Mouse (Mus musculus) frontal cortex, postnatal 10 days (tissue): ENCODE results near the gene Slc2a5.

Experiments
- DNase-seq, 2 experiments: peaks; one replicate each; pipeline ENCODE4 v3.0.0; 2022; ENCODE audit warnings: low spot score in 2 of 2, mixed read lengths in 1 of 2

Slc2a5 gene

DNA sequence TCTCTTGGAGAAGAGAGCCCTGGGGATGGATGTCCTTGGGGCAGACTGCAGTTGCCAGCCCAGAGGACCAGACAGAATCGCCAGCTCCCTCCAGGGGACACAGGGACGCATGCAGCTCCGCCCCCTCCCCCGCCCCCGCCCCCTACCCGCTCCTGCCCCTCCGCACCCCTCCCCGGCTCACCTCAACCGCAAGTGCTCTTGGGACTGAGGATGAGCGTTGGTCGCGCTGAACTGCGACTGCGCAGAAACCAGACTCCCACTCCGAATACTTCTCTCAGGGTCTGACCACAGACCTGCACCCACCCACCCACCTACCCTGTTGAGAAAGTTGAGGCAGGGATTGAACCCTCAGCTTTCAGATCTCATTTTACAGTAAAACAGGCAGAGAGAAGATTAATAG, at the start of gene Slc2a5:
Gene Slc2a5, plus strand, starts transcription at position 229 of the 400 bp plus-strand sequence.
- DNase-seq: no peak

DNA sequence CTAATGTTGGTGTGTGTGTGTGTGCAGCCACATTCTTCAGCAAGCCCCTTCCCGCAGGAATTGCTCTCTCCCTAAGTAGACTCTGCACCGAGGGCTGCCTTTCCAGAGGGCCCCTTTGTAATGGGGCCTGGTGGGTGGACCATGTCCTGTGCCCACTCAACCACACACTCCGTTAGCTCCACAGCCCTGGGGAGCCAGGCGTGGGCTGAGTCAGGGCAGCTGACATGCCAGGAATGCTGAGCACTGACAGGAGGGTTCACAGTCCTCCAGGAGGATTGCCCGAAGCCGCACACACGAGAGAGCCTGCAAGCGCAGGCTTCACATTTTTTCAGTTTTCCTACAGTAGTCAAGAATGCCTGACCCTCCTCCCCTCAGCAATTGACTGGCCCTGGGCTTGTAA, 48.9 kb upstream of the Slc2a5 start:
- no peak for DNase-seq

DNA sequence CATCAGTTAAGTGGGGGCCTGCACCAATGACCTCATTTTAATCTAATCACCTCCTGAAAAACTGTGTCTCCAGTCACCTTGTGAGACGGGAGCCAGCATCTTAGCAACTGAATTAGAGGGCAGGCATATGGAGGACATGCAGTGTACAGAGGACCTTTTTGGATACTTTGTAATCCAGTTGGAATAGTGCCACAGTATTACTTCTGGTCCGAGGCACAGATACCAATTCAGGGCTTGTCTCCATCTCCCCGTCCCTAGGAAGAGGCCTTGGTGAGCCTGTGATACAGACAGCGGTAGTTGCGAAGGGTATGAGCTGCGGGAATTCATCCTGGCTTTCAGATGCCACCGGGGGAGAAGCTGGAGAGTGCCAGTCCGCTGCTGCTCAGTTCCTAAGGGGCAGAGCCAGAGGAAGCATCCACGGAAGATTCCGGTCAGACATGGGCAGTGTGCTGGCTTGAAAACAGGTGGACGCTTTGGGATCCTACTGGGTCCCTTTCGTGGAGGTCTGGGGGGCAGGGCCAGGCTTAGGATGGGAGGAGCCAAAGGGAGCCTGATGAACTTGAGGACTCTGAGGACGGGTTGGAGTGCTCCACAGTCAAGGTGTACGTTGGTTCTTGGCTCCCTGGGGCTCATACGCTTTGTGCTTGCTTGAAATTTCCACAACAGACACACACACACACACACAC, 46.5 kb upstream of the Slc2a5 start:
- DNase-seq: no peak

DNA sequence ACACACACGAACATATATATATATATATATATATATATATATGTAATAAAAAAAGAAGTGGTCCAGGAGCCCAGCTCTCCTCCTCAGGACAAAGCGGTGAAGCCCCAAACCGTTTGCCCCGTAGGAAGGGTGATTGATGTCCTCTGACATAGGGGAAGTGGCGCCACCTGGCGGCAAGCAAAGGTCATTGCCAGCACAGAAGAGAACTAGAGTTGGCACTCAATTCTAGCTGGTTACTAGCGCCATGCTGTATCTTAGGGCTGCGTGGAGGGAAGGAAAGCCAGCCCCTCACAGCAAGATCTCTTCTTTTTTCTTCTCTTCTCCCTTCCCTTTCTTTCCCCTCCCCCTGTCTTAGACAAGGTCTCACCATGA, 46.0 kb upstream of the Slc2a5 start:
- no peak for DNase-seq

DNA sequence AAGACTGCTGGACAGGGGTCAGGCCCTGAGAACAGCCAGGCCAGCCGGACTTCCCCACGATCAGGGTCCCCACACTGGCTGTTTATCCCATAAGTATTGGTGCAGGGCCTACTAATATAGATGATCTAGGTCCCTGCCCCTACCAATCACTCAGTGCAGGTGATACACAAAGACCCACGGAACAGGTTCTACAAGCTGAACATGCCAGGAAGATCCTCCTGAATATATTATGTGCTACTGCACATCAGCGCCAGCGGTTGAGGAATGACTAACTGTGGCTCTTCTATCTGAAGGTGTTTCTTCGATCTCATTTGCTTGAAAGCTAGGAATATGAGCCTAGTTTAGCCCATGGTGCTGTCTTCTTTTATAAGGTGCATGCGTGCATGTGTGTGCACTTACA, 43.7 kb upstream of the Slc2a5 start:
- DNase-seq: no peak

DNA sequence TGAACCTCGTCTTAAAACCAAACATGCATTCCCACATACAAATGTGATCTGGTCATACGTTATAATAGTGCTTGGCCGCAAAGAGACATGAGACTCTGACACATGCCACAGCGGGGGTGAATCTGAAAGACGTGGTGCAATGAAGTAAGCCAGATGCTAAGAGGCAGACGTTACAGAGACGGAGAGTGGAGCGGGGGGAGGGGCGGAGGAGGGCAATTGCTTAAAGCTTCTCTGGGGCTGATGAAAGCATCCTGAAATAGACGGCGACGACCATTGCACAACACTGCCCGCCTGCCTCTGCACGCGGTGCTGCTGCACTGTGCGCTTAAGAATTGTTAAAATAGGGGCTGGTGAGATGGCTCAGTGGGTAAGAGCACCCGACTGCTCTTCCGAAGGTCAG, 42.9 kb upstream of the Slc2a5 start:
- DNase-seq: no peak

DNA sequence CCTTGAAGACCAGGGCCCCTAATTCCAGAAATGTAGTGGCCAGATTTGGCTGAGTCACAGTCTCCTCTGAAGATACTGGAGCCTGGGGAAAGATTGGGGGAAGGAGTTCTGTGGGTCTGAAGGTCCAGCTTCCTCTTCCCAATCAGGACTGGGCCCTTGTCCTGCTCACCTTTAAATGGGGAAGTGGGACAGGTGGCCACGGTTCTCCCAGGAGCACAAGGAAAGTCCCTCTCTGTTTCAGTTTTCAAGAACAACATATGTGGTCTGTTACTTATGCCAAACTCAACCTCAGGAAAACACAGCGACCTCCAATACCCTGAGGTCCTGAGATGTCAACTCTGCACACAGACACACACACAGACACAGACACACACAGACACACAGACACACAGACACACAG, 40.4 kb upstream of the Slc2a5 start:
- DNase-seq: no peak

DNA sequence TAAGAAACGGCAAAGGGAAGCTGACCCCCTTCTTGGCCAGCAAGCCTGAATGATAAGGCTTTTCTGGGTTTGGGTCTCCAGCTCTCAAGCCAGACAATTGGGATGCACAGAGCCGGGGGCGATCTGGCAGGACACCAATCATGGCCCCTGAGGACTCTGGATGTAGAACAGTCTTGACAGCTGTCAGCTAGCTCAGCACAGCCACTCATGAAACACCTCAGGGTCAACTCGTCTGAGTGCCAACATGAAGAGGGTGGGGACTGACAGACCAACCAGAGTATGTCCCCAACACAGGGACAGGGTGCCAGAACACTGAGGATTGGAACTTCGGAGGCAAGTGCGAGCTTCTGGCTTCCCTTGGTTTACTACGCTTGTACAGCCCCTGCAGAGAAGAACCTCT, 39.8 kb upstream of the Slc2a5 start:
- no peak for DNase-seq

DNA sequence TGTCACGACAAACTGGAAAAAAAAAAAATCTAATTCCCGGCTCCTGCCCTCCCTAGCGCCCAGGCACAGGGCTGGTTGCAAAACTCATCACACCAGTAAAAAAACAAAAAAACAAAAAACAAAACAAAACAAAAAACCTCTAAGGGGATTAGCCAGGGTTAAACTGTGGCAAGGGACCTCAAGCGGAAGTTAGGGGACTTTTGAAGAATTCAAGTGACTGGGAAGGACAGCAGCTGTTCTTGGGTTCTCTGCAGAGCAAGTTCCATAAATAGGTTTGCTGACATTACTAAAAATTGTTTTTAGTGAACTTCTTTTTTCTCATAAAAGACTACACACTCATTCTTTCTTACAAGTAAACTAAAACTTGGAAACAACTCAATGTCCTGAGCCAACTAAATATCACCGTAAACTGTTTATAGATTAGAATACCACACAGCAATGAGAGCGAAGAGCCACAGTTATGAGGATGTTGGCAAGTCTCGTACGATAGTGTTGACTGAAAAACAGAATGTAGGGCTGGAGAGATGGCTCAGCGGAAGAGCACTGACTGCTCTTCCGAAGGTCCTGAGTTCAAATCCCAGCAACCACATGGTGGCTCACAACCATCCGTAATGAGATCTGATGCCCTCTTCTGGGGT, 38.6 kb upstream of the Slc2a5 start:
- no peak for DNase-seq

DNA sequence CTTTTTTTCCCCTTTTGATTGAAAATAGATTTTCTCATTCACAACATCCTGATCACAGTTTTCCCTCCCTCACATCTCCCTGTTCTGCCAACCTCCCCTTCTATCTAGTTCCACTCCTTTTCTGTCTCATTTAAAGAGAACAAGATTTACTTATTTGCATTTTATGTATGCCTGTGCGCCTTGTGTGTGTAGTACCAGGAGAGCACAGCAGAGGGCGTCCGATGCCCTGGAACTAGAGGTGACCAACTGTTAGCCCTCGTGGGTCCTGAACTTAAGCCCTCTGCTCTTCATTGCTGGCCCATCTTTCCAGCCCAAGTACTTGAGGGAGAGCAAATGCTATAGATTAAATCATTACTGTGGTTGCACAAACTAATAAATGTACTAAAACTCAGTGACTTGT, 33.7 kb upstream of the Slc2a5 start:
- no peak for DNase-seq

DNA sequence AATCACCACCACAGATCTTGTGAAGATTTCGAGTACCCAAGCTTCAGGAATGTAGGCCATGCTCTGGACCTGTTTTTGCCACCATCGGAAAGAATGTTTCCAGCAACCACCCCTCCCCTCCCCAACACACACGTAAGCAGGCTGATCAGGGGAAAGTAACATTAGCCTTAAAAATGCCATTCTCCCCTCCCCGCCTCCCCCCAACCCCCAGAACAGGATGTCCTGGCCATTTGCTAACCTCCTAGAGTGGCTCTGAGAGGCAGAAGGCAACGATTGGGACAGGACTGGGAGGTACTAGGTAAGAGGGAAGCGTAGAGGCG, 32.3 kb upstream of the Slc2a5 start:
- no peak for DNase-seq

DNA sequence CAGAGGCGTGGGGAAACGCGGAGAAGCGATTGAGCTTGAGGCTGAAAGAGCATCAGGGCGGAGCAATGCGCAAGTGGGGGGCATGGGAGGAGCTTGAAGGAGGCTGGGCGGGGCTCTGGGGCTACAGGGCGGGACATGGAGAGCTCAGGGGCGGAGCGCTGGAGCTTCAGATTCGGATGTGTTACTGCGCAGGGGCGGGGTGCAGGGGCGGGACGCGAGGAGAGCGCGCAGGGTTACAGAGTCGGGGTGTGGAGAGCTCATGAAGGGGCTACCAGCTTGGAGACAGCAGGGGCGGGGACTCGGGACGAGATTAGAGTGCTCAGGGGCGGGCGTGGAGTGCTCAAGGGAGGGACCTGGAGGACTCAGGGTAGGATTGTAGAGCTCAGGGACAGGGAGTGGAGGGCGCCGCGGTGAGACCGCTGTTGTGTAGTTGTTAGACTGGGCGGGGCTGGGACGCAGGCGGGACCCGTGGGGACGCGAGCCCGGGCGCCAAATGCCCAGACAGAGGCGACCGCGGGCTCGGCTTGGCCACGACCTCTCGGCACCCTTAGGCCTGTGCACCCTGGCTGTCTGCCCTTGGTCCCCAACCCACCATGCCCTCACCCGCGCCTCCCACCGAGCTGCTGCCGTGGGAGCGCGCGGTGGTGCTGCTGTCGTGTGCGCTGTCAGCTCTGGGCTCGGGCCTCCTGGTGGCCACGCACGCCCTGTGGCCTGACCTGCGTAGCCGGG, 31.8 kb upstream of the Slc2a5 start, which contains the start of gene Gpr157:
Gene Gpr157, plus strand, starts transcription at position 205 of the 729 bp plus-strand sequence.
- peak; percentile 69 to 87 for DNase-seq

DNA sequence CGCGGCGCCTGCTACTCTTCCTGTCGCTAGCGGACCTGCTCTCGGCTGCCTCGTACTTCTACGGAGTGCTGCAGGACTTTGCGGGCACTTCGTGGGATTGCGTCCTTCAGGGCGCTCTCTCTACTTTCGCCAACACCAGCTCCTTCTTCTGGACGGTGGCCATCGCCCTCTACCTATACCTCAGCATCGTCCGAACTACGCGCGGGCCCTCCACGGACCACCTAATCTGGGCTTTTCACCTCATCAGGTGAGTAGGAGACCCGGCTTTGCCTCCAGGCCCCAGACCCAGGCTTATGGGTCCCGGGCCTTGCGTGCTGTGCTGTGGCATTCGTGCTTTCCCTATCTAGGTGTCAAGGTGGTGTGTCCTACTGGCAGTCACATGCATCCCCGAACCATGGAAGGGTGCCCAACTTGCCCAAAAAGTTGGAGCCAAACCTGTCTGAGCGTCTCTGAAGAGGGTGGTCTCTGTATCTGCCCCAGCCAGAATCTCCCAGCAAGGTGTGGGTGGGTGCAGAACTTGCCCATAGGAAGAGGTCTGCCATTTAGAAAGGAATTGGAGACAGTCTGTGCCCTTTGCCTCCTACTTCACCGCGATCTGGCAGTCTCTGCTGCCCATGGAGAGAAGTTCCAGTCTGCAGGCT, 31.1 kb upstream of the Slc2a5 start:
- no peak for DNase-seq

DNA sequence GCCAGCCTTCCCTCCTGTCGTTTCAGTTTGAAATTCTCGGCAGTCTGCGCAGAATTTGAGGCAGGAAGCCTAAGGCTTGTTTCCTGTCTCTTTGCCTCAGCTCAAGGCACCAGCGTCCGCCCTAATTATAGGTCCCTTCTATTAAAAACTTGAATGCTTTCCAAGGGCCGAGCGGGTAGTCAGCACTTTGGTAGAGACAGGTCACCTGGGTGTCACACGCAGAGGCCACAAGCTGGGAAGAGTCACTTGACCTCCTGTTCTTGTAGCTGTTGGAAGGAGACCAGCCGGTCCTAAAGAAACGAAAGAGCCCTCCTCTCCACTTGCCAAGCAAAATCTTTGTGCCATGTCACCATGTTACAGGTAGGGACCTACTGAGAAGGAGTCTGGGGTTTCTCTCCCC, 30.0 kb upstream of the Slc2a5 start:
- DNase-seq: no peak

DNA sequence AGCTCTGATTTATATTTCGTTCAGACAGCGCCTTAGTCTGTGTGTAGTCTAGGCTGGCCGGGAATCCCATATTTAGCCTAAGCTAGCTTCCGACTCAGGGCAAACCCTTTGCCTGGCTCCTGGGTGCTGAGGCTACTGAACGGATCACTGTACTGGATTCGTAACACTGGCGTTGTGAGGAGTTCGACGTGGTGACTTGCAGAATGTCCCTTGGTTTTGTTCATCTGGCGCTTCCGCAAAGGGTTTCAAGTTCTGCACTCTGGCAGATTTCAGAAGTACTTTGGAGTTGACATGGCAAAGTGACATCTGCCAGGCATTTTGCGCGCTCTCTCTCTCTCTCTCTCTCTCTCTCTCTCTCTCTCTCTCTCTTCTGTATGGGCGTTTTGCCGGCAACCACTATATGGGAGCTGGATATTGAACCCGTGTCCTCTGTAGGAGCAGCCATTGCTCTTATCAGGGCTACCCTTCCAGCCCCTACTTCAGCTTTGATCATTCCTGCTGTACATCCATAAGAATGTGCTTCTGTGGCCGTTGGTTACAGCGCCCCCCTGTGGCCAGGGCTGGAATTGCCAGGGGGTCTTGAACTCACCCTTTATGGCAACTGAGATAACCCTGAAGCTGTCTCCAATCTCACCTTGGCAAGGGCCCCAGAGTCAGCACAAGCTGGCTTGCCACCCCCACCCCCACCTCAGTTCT, 27.0 kb upstream of the Slc2a5 start:
- no peak for DNase-seq

DNA sequence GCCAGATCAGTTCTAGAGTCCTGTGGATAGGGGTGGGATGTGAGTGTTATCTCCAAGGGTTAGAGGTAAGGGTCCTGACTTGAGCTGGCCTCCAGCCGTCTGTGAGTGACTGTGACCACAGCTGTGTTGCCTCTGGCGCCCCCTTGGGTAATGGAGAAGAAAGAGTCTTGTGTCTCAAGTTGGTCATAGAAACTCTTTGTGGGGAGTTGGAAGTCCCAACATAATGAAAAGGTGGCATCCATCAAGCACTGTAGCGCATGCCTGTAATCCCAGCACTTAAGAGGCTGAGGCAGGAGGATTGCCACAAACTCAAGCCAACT, 26.5 kb upstream of the Slc2a5 start:
- no peak for DNase-seq

DNA sequence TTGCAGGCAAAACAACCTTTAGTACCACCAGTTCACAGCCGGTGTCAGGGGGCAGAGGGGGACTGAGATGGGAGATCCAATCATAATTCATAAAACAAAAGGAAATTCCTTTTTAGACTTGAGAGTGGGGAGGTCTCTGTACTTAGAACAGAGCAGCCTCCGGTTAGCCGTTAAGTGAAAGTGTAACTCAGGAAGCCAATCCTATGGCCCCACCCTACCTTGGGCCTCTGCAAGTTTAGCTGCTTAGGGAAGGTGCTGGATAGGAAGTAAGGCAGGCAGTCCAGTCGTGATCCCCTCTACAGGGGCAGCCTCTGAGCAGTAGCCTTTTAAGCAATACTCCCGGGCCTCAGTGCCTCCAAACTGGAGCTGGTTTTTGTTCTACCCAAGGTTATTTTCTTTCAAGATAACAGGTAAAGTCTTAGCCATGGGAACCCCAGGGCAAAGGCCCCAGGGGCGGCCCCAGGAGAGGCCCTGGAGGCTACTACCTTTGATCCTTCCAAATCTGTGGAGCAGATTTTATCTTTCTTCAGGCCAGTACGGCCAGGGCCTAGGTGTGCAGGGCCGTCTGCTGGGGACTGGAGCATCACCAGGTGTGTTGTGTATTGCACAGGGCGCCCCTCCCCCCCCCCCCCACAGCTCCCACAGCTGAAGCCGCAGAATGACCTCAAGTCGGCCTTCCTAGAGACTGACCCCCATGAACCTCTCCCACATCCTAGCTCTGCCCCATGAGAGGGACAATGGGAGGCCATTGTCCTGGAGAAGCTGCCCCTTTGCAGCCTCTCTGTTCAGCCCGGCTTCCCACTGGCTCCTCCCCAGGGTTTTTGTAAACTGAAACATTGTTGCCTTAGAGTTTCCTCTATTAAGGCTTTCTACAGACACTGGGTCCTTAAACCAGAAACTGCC, 25.3 kb upstream of the Slc2a5 start:
- DNase-seq: no peak

DNA sequence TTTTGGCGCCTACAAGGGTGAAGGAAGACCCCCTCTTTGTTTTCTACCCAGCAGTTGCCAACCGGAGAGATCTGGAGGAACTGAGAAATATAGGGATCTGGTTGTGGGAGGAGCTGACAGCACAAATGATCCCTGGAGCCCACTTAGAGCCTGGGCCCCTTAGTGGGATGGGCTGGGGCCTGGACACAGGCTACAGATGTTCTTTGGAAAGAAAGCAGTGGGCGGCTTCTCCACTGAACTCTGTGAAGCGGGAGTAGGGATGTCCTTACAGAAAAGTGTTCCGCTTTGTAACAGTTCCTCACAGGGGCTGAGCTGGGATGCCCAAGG, 24.7 kb upstream of the Slc2a5 start:
- no peak for DNase-seq

DNA sequence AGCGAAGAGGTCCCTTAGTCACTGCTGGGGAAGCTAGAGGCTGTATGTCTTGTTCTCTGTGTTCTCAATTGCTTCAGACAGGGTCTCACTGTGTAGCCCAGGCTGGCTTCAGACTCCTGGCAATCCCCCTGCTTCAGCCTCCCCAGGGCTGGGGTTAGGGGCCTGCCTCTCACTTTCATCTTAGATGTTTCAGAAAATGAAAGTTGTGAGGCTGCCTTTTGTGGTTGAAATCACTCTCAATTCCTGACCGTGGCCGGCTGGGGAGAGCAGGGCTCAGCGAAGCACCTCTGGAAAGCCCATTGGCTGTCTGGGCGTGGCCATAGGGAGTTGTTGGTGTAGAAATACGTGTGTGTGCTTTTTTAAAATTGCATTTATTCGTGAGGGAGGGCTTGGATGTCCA, 22.8 kb upstream of the Slc2a5 start:
- DNase-seq: no peak

DNA sequence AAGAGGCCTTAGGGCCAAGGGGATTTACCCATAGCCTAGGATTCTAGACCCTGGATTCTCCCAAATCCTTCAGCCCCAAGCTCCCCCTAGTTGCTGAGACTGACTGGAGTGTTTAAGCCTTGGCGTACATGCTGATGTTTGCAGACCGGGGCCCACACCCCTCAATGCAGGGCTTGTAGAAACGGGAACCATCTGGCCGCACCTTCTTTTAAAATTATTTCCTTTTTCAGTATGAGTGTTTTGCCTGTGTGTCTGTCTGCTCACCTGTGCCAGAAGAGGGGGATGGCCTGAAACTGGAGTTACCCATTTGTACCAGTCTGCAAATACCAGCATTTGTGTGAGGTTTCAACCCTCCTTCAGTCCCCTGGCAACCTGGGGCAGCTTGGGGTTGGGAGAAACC, 21.2 kb upstream of the Slc2a5 start:
- DNase-seq: no peak

DNA sequence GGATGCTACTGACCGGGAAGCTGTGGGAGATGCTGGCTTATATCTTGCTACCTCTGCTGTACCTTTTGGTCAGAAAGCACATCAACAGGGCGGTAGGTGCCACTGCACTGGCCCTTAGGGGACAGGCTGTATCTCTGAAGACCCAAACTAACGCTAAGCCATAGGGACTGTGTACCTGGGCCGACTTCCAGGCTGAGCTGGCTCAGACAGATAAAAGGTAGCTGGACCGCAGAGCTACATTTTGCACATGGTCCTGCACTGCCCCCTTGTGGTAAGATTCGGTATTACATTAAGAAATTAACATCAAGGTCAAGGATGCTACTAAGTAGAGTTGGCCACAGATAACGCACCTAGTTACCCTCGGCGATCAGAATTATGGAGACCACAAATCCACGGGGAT, 20.2 kb upstream of the Slc2a5 start:
- peak in 1 of 2 experiments; percentile 31 for DNase-seq
